Mouse (Mus musculus) bone marrow macrophage, adult 2 months (primary cell): ENCODE data around the gene Scyl1.

Experiments
- CTCF ChIP-seq: IDR thresholded peaks from 2 replicates; pipeline ENCODE4 v1.5.1; 2012; ENCODE audit warnings: low read depth, mild to moderate bottlenecking, low read length, moderate library complexity
- POLR2A ChIP-seq: IDR thresholded peaks from 2 replicates; pipeline ENCODE4 v1.6.1; 2012; ENCODE audit warnings: mild to moderate bottlenecking, low read depth, low read length, borderline replicate concordance

GRCm38 (mm10) chr19:5740320-5741317 lies 30.6 kb downstream of the Scyl1 start, which contains the start of gene Ltbp3:
- no peak for TF ChIP-seq CTCF
- no peak for TF ChIP-seq POLR2A
